In genomic region chr6:138838043-138838442, GRCm38 (mm10) we compare ENCODE assay signal across 19 mouse cellular contexts.
DNase-seq lines count a peak whose midpoint lies in the region; ATAC-seq lines count a peak whose summit lies in the region.
"Had no signal": no experiment of that assay in that cellular context is flagged by ENCODE, and none has a peak within 500 bp of the region (broad histone marks: within the 10 kb centered on the region; RNA-seq: fewer than 3 reads in every experiment).

No protein-coding gene starts in this region.

- H3K9me3 ChIP-seq in embryonic facial prominence, embryonic 15.5 days (replicated peaks), result no peaks in the 10 kb centered on the region
- no peaks in the 10 kb centered on the region for H3K9me3 ChIP-seq in embryonic facial prominence, embryonic 10.5 days
- no peaks in the 10 kb centered on the region for H3K9me3 ChIP-seq in heart, embryonic 12.5 days (replicated peaks)

- ATAC-seq in embryonic facial prominence, embryonic 15.5 days (ENCODE audit: insufficient number of reproducible peaks, low FRiP score, low TSS enrichment, low read depth), result 0 out of 2 replicates have a peak, but pooled peaks have one; percentile 51
- ATAC-seq in heart, embryonic 12.5 days (ENCODE audit: insufficient number of reproducible peaks, low FRiP score), result no peak
- ATAC-seq: activated CD4-positive, CD25-positive, alpha-beta regulatory T cell, adult 4 months; CD4-positive, CD25-positive, alpha-beta regulatory T cell, adult 4 months; Patski had no signal

- H3K36me3 ChIP-seq in embryonic facial prominence, embryonic 15.5 days, result no peaks in the 10 kb centered on the region
- no peaks in the 10 kb centered on the region for H3K36me3 ChIP-seq in embryonic facial prominence, embryonic 10.5 days (replicated peaks)
- no peaks in the 10 kb centered on the region for H3K36me3 ChIP-seq in heart, embryonic 12.5 days
- H3K36me3 ChIP-seq: G1E had no signal

- H3K4me1 ChIP-seq in embryonic facial prominence, embryonic 15.5 days, result no peaks in the 10 kb centered on the region
- H3K4me1 ChIP-seq in embryonic facial prominence, embryonic 10.5 days, result no peaks in the 10 kb centered on the region
- H3K4me1 ChIP-seq in heart, embryonic 12.5 days (replicated peaks), result no peaks in the 10 kb centered on the region

- no peak overlapping the region for H3K27ac ChIP-seq in embryonic facial prominence, embryonic 15.5 days (replicated peaks)
- no peak overlapping the region for H3K27ac ChIP-seq in embryonic facial prominence, embryonic 10.5 days (replicated peaks)
- no peak overlapping the region for H3K27ac ChIP-seq in heart, embryonic 12.5 days (ENCODE audit: poor library complexity, severe bottlenecking)

- no peak overlapping the region for H3K4me3 ChIP-seq in embryonic facial prominence, embryonic 15.5 days (replicated peaks)
- H3K4me3 ChIP-seq in embryonic facial prominence, embryonic 10.5 days, result no peak overlapping the region
- H3K4me3 ChIP-seq in heart, embryonic 12.5 days, result no peak overlapping the region

- no peak overlapping the region for H3K9ac ChIP-seq in embryonic facial prominence, embryonic 15.5 days
- no peak overlapping the region for H3K9ac ChIP-seq in heart, embryonic 12.5 days

- no peak for DNase-seq in embryonic facial prominence, embryonic 10.5 days (ENCODE audit: low spot score)
- DNase-seq in heart, adult 11 months, result peak; percentile 81
- DNase-seq: adrenal gland, adult 2 months; adrenal gland, adult 8-10 months; adrenal gland, postnatal 10 days; adrenal gland, postnatal 14 days; adrenal gland, postnatal 25 days; adrenal gland, postnatal 36 days; B cell, adult 2 months; cerebellum, adult 11 months; cerebellum, adult 11-12 months; cerebellum, adult 18-20 months had no signal

- no peak overlapping the region for H3K4me2 ChIP-seq in embryonic facial prominence, embryonic 15.5 days (replicated peaks)
- no peak overlapping the region for H3K4me2 ChIP-seq in heart, embryonic 12.5 days

- no peaks in the 10 kb centered on the region for H3K27me3 ChIP-seq in embryonic facial prominence, embryonic 15.5 days
- H3K27me3 ChIP-seq in embryonic facial prominence, embryonic 10.5 days (replicated peaks; ENCODE audit: low read depth, poor library complexity, severe bottlenecking), result no peaks in the 10 kb centered on the region
- no peaks in the 10 kb centered on the region for H3K27me3 ChIP-seq in heart, embryonic 12.5 days (replicated peaks)
- H3K27me3 ChIP-seq: CH12.LX, Patski had no signal

- WGBS in embryonic facial prominence, embryonic 15.5 days, result 87% methylated on average over 8 of the region's 8 CpGs
- 92% methylated on average over 8 of the region's 8 CpGs for WGBS in embryonic facial prominence, embryonic 10.5 days
- WGBS in heart, embryonic 12.5 days, result 89% methylated on average over 8 of the region's 8 CpGs
